11 mouse cellular contexts compared by ENCODE assay signal in the genomic region with DNA sequence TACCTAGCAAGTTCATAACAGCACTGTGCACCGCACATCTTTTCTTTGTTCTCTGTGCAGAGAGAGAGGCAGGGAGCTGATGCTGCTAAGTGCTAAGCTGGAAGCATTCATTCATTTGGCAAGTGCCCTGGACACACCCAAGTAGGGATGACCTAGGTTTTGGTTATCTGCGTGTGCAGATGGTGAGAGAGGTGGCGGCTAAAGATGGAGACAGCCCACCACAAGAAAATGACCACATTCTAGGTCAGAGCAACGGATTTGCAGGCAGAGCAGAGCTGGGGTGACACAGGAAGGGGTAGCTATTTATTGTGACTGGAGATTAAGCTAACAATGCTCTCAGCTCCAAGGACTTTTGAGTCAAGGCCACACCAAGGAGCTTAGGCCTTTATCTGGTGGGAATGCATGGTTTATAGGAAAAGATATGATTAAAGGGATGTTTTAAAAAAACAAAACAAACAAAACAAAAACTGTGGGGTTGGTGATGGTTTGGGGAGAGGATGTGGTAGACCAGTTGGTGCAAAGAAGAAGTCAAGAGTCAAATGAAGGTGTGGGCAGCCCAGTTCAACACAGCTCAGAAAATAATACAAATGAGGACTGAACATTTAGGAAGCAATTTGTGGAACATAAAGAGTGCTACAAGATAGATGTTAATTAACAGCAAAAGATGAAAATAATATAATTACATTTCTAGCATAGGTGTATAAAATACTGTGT. TPM values are rescaled to one million over a fixed set of nuclear protein-coding genes. Genes with fewer than 3 reads are reported as not detected.
A peak's percentile ranks its signal among the peaks of the same experiment; 100 is the strongest.
DNase-seq lines count a peak whose midpoint lies in the region; ATAC-seq and TF ChIP-seq lines count a peak whose summit lies in the region.
"Had no signal": no experiment of that assay in that cellular context is flagged by ENCODE, and none has a peak within 500 bp of the region (broad histone marks: within the 10 kb centered on the region; RNA-seq: fewer than 3 reads in every experiment).

No protein-coding gene starts in this region.

- WGBS in midbrain, embryonic 13.5 days, result 68% methylated on average over 4 of the region's 4 CpGs
- 70% methylated on average over 4 of the region's 4 CpGs for WGBS in midbrain, embryonic 16.5 days
- WGBS in liver, adult 2 months, result 80% methylated on average over 4 of the region's 4 CpGs
- WGBS in stomach, embryonic 14.5 days, result 85% methylated on average over 4 of the region's 4 CpGs

- H3K9ac ChIP-seq in midbrain, embryonic 13.5 days (replicated peaks), result no peak overlapping the region
- no peak overlapping the region for H3K9ac ChIP-seq in midbrain, embryonic 16.5 days (ENCODE audit: low read depth, low read length)
- no peak overlapping the region for H3K9ac ChIP-seq in liver, adult 2 months (ENCODE audit: low read depth, low read length)
- no peak overlapping the region for H3K9ac ChIP-seq in stomach, embryonic 14.5 days (replicated peaks; ENCODE audit: low read depth, low read length)
- H3K9ac ChIP-seq: embryonic facial prominence, embryonic 15.5 days; heart, embryonic 15.5 days had no signal

- peak; percentile 43 for DNase-seq in adrenal gland, adult 2 months
- DNase-seq in adrenal gland, postnatal 10 days, result no peak
- no peak for DNase-seq in liver, adult 2 months (ENCODE audit: extremely low read depth, low read depth, low spot score)
- DNase-seq in embryo, embryonic 9.5 days (ENCODE audit: extremely low spot score), result no peak
- no peak for DNase-seq in right cerebral cortex, postnatal 14 days
- DNase-seq: adrenal gland, postnatal 36 days had no signal

- no peaks in the 10 kb centered on the region for H3K27me3 ChIP-seq in midbrain, embryonic 13.5 days
- no peaks in the 10 kb centered on the region for H3K27me3 ChIP-seq in midbrain, embryonic 16.5 days (ENCODE audit: control insufficient read depth, insufficient read depth, low read depth, low read length)
- H3K27me3 ChIP-seq in liver, adult 2 months (ENCODE audit: control insufficient read depth, insufficient read depth, low read length), result no peaks in the 10 kb centered on the region
- H3K27me3 ChIP-seq in stomach, embryonic 14.5 days (ENCODE audit: control insufficient read depth, insufficient read depth, low read length), result no peaks in the 10 kb centered on the region
- H3K27me3 ChIP-seq: embryonic facial prominence, embryonic 15.5 days; heart, embryonic 15.5 days had no signal

- no peak for ATAC-seq in midbrain, embryonic 13.5 days
- no peak for ATAC-seq in midbrain, embryonic 16.5 days
- peak; percentile 68; the same call in 1 of the 2 replicates for ATAC-seq in stomach, embryonic 14.5 days (ENCODE audit: insufficient number of reproducible peaks, insufficient read depth, low FRiP score, low read depth)

- no peak for TF ChIP-seq CTCF in liver, adult 2 months (IDR thresholded peaks at IDR 0.05; ENCODE audit: low read depth, low read length)

- no peak overlapping the region for H3K4me2 ChIP-seq in midbrain, embryonic 13.5 days (replicated peaks)
- no peak overlapping the region for H3K4me2 ChIP-seq in midbrain, embryonic 16.5 days (ENCODE audit: low read length)
- no peak overlapping the region for H3K4me2 ChIP-seq in stomach, embryonic 14.5 days (replicated peaks; ENCODE audit: low read depth, low read length)
- H3K4me2 ChIP-seq: embryonic facial prominence, embryonic 15.5 days; heart, embryonic 15.5 days had no signal

- TF ChIP-seq POLR2A in liver, adult 2 months (IDR thresholded peaks at IDR 0.05; ENCODE audit: extremely low read depth, insufficient read depth, low read length), result no peak

- peaks cover 13% of the 10 kb centered on the region; the same call in 1 of the 2 replicates for H3K79me2 ChIP-seq in liver, adult 2 months (ENCODE audit: control insufficient read depth, insufficient read depth, low read length)

- no peaks in the 10 kb centered on the region for H3K36me3 ChIP-seq in midbrain, embryonic 13.5 days
- H3K36me3 ChIP-seq in midbrain, embryonic 16.5 days (ENCODE audit: control insufficient read depth, insufficient read depth, low read length), result no peaks in the 10 kb centered on the region
- H3K36me3 ChIP-seq in liver, adult 2 months (ENCODE audit: control insufficient read depth, insufficient read depth, low read length), result no peaks in the 10 kb centered on the region
- H3K36me3 ChIP-seq in stomach, embryonic 14.5 days (ENCODE audit: control insufficient read depth, insufficient read depth, low read length), result no peaks in the 10 kb centered on the region
- H3K36me3 ChIP-seq: embryonic facial prominence, embryonic 15.5 days; heart, embryonic 15.5 days had no signal

- peaks cover 42% of the 10 kb centered on the region for H3K4me1 ChIP-seq in midbrain, embryonic 13.5 days (replicated peaks)
- H3K4me1 ChIP-seq in midbrain, embryonic 16.5 days (ENCODE audit: control insufficient read depth, insufficient read depth, low read length), result peaks cover 28% of the 10 kb centered on the region
- peaks cover 11% of the 10 kb centered on the region for H3K4me1 ChIP-seq in liver, adult 2 months (ENCODE audit: control insufficient read depth, insufficient read depth, low read length)
- peaks cover 24% of the 10 kb centered on the region for H3K4me1 ChIP-seq in stomach, embryonic 14.5 days (ENCODE audit: control insufficient read depth, insufficient read depth, low read length)

- H3K9me3 ChIP-seq in midbrain, embryonic 13.5 days, result no peaks in the 10 kb centered on the region
- no peaks in the 10 kb centered on the region for H3K9me3 ChIP-seq in midbrain, embryonic 16.5 days (replicated peaks; ENCODE audit: control insufficient read depth, low read length, poor library complexity, severe bottlenecking)
- no peaks in the 10 kb centered on the region for H3K9me3 ChIP-seq in stomach, embryonic 14.5 days (ENCODE audit: control insufficient read depth, low read depth, low read length)
- H3K9me3 ChIP-seq: embryonic facial prominence, embryonic 15.5 days; heart, embryonic 15.5 days had no signal

- no peak overlapping the region for H3K4me3 ChIP-seq in midbrain, embryonic 13.5 days (replicated peaks)
- no peak overlapping the region for H3K4me3 ChIP-seq in midbrain, embryonic 16.5 days (ENCODE audit: low read depth, low read length)
- no peak overlapping the region for H3K4me3 ChIP-seq in liver, adult 2 months (ENCODE audit: insufficient read depth, low read depth, low read length)
- H3K4me3 ChIP-seq in stomach, embryonic 14.5 days (ENCODE audit: low read depth, low read length), result no peak overlapping the region
- H3K4me3 ChIP-seq: embryonic facial prominence, embryonic 15.5 days; heart, embryonic 15.5 days had no signal

- 0 out of 2 replicates have a peak overlapping the region, but pooled peaks have one; percentile 30 for H3K27ac ChIP-seq in midbrain, embryonic 13.5 days
- no peak overlapping the region for H3K27ac ChIP-seq in midbrain, embryonic 16.5 days (ENCODE audit: low read length)
- 0 out of 2 replicates have a peak overlapping the region, but pooled peaks have one; percentile 10 for H3K27ac ChIP-seq in liver, adult 2 months (replicated peaks; ENCODE audit: insufficient read depth, low read depth, low read length)
- no peak overlapping the region for H3K27ac ChIP-seq in stomach, embryonic 14.5 days (ENCODE audit: low read length)
- H3K27ac ChIP-seq: embryonic facial prominence, embryonic 15.5 days; heart, embryonic 15.5 days had no signal

RNA-seq across cellular contexts. Expression of a gene that starts 49.9 kb away (rescaled TPM):
- 10 to 100 TPM; 80.3 to 95.3 TPM for total RNA-seq in adrenal gland, adult 2 months (2021)
- polyA plus RNA-seq in adrenal gland, adult 2 months (2012; rRNA removed), result 7.6 and 7.7 TPM in 2 replicates
- 10 to 100 TPM; 45.2 to 64.7 TPM for total RNA-seq in adrenal gland, postnatal 10 days (2021)
- polyA plus RNA-seq in midbrain, embryonic 13.5 days (2015; fragmentation: Nextera tagmentation; extraction: Ambion mirVana), result 28.1 and 30.1 TPM in 2 replicates
- 30.0 and 31.4 TPM in 2 replicates for polyA plus RNA-seq in midbrain, embryonic 16.5 days (2015; fragmentation: Nextera tagmentation; extraction: Ambion mirVana)
- total RNA-seq in liver, adult 2 months (2014; rRNA removed), result 8.9 and 13.7 TPM in 2 replicates
- polyA plus RNA-seq in liver, adult 2 months (2012; rRNA removed), result 2.9 and 3.7 TPM in 2 replicates
- 51.4 and 52.3 TPM in 2 replicates for polyA plus RNA-seq in stomach, embryonic 14.5 days (2014; fragmentation: Nextera tagmentation; extraction: Ambion mirVana)

Comparison
In these comparisons a context has a peak if more than half of its experiments do, and no peak if none do; other contexts are left out.
1. H3K27ac ChIP-seq: peak in midbrain, embryonic 13.5 days (single experiment) and liver, adult 2 months (single experiment); none in midbrain, embryonic 16.5 days (single experiment) and stomach, embryonic 14.5 days (single experiment).